Mouse (Mus musculus): Measurements from ENCODE around the gene Afap1. TPM values are rescaled to one million over a fixed set of nuclear protein-coding genes. Genes with fewer than 3 reads are reported as not detected.

Gene Afap1
- 31.7 and 33.8 TPM in 2 replicates for polyA plus RNA-seq (2011; ENCODE audit: insufficient read depth, insufficient read length, low read depth, missing spikeins)

GRCm38 (mm10) chr5:35893093-35893804 is at the start of gene Afap1:
Afap1 (plus strand) TSS chr5:35893319.
- H3K36me3 ChIP-seq (ENCODE audit: control insufficient read depth, insufficient read depth, low read length, poor library complexity, severe bottlenecking): no peaks in the 10 kb centered on the region
- TF ChIP-seq EP300 (IDR thresholded peaks at IDR 0.05; ENCODE audit: insufficient read depth, low read depth, low read length) (no peak), POLR2A (IDR thresholded peaks at IDR 0.05; ENCODE audit: insufficient read depth, low read length) (no peak), CTCF (IDR thresholded peaks at IDR 0.05; ENCODE audit: low read depth, low read length) (no peak)
- no peaks in the 10 kb centered on the region for H3K9me3 ChIP-seq (replicated peaks; ENCODE audit: control insufficient read depth, insufficient read depth, low read length, poor library complexity, severe bottlenecking)
- H3K4me3 ChIP-seq (ENCODE audit: low read depth, low read length): peak within 1 kb of the TSS; percentile 74
- no peaks in the 10 kb centered on the region for H3K4me1 ChIP-seq (ENCODE audit: control insufficient read depth, insufficient read depth, low read length)
- H3K27ac ChIP-seq (ENCODE audit: insufficient read depth, low read length): no peak within 1 kb of the TSS
- H3K27me3 ChIP-seq (ENCODE audit: control insufficient read depth, insufficient read depth, low read length, poor library complexity, severe bottlenecking): no peaks in the 10 kb centered on the region
- peak within 1 kb of the TSS; percentile 60 for H3K9ac ChIP-seq (ENCODE audit: low read depth, poor library complexity, severe bottlenecking)

DNA sequence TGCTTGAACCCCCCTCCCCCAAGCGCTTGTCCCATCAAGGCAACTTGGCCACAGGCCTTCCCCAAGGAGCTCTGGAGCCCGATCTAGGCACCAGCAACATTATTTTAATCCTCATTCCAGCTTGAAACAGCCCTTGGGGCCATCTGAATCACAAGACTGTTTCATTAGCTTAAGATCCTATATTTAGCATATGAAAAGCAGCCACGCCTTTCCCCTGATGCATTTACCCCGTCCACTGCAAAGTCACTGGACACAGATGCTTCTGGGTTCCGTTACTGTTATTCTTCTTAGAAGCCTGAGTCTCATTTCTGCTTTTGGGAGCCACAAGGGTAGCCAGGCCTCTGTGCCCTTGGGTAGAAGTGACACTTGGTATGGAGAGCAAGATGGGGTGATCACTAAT is 41.6 kb upstream of the Afap1 start:
- Histone ChIP-seq H3K9ac (ENCODE audit: low read depth, poor library complexity, severe bottlenecking) (no peak overlapping the region), H3K4me1 (ENCODE audit: control insufficient read depth, insufficient read depth, low read length) (peaks cover 4% of the 10 kb centered on the region), H3K36me3 (ENCODE audit: control insufficient read depth, insufficient read depth, low read length, poor library complexity, severe bottlenecking) (no peaks in the 10 kb centered on the region), H3K27ac (ENCODE audit: insufficient read depth, low read length) (no peak overlapping the region), H3K27me3 (ENCODE audit: control insufficient read depth, insufficient read depth, low read length, poor library complexity, severe bottlenecking) (no peaks in the 10 kb centered on the region), H3K9me3 (replicated peaks; ENCODE audit: control insufficient read depth, insufficient read depth, low read length, poor library complexity, severe bottlenecking) (no peaks in the 10 kb centered on the region), H3K4me3 (ENCODE audit: low read depth, low read length) (no peak overlapping the region)
- TF ChIP-seq CTCF (IDR thresholded peaks at IDR 0.05; ENCODE audit: low read depth, low read length) (no peak), EP300 (IDR thresholded peaks at IDR 0.05; ENCODE audit: insufficient read depth, low read depth, low read length) (no peak), POLR2A (IDR thresholded peaks at IDR 0.05; ENCODE audit: insufficient read depth, low read length) (no peak)

GRCm38 (mm10) chr5:35853463-35853862 is 39.7 kb upstream of the Afap1 start:
- Histone ChIP-seq H3K9ac (ENCODE audit: low read depth, poor library complexity, severe bottlenecking) (no peak overlapping the region), H3K36me3 (ENCODE audit: control insufficient read depth, insufficient read depth, low read length, poor library complexity, severe bottlenecking) (no peaks in the 10 kb centered on the region), H3K27me3 (ENCODE audit: control insufficient read depth, insufficient read depth, low read length, poor library complexity, severe bottlenecking) (no peaks in the 10 kb centered on the region), H3K4me1 (ENCODE audit: control insufficient read depth, insufficient read depth, low read length) (peaks cover 4% of the 10 kb centered on the region), H3K4me3 (ENCODE audit: low read depth, low read length) (no peak overlapping the region), H3K27ac (ENCODE audit: insufficient read depth, low read length) (no peak overlapping the region), H3K9me3 (replicated peaks; ENCODE audit: control insufficient read depth, insufficient read depth, low read length, poor library complexity, severe bottlenecking) (no peaks in the 10 kb centered on the region)
- TF ChIP-seq POLR2A (IDR thresholded peaks at IDR 0.05; ENCODE audit: insufficient read depth, low read length): no peak
- TF ChIP-seq EP300 (IDR thresholded peaks at IDR 0.05; ENCODE audit: insufficient read depth, low read depth, low read length): no peak
- no peak for TF ChIP-seq CTCF (IDR thresholded peaks at IDR 0.05; ENCODE audit: low read depth, low read length)

- no peaks in the 10 kb centered on the region for H3K36me3 ChIP-seq (ENCODE audit: control insufficient read depth, insufficient read depth, low read length, poor library complexity, severe bottlenecking)
- no peaks in the 10 kb centered on the region for H3K9me3 ChIP-seq (replicated peaks; ENCODE audit: control insufficient read depth, insufficient read depth, low read length, poor library complexity, severe bottlenecking)
- TF ChIP-seq EP300 (IDR thresholded peaks at IDR 0.05; ENCODE audit: insufficient read depth, low read depth, low read length) (no peak), POLR2A (IDR thresholded peaks at IDR 0.05; ENCODE audit: insufficient read depth, low read length) (no peak), CTCF (IDR thresholded peaks at IDR 0.05; ENCODE audit: low read depth, low read length) (no peak)
- no peak overlapping the region for H3K27ac ChIP-seq (ENCODE audit: insufficient read depth, low read length)
- no peak overlapping the region for H3K9ac ChIP-seq (ENCODE audit: low read depth, poor library complexity, severe bottlenecking)
- H3K4me3 ChIP-seq (ENCODE audit: low read depth, low read length): no peak overlapping the region
- no peaks in the 10 kb centered on the region for H3K4me1 ChIP-seq (ENCODE audit: control insufficient read depth, insufficient read depth, low read length)
- H3K27me3 ChIP-seq (ENCODE audit: control insufficient read depth, insufficient read depth, low read length, poor library complexity, severe bottlenecking): no peaks in the 10 kb centered on the region
Observed at GRCm38 (mm10) chr5:35856245-35856644, 36.9 kb upstream of the Afap1 start.

DNA sequence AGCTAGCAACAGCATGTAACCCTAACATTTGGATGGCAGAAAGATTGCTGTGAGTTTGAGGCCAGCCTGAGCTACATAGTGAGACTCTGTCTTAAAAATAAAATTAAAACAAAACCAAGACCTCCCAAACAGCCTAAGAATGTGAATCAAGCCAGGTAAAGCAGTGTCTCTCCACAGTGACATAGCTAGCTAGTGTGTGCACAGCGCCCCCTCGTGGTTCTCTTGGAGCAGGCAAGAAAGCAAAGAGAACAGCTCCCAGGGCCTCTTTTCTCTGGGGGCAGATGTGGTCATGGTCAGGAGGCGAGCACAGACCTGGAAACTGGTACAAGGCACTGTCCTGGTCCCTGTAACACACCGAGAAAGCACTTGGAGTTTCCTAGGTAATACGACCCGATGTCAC is 35.0 kb upstream of the Afap1 start:
- no peak overlapping the region for H3K27ac ChIP-seq (ENCODE audit: insufficient read depth, low read length)
- TF ChIP-seq EP300 (IDR thresholded peaks at IDR 0.05; ENCODE audit: insufficient read depth, low read depth, low read length) (no peak), CTCF (IDR thresholded peaks at IDR 0.05; ENCODE audit: low read depth, low read length) (peak; percentile 94), POLR2A (IDR thresholded peaks at IDR 0.05; ENCODE audit: insufficient read depth, low read length) (no peak)
- no peaks in the 10 kb centered on the region for H3K36me3 ChIP-seq (ENCODE audit: control insufficient read depth, insufficient read depth, low read length, poor library complexity, severe bottlenecking)
- H3K4me3 ChIP-seq (ENCODE audit: low read depth, low read length): no peak overlapping the region
- H3K9ac ChIP-seq (ENCODE audit: low read depth, poor library complexity, severe bottlenecking): no peak overlapping the region
- no peaks in the 10 kb centered on the region for H3K27me3 ChIP-seq (ENCODE audit: control insufficient read depth, insufficient read depth, low read length, poor library complexity, severe bottlenecking)
- H3K4me1 ChIP-seq (ENCODE audit: control insufficient read depth, insufficient read depth, low read length): no peaks in the 10 kb centered on the region
- no peaks in the 10 kb centered on the region for H3K9me3 ChIP-seq (replicated peaks; ENCODE audit: control insufficient read depth, insufficient read depth, low read length, poor library complexity, severe bottlenecking)

GRCm38 (mm10) chr5:35861456-35861855 is 31.7 kb upstream of the Afap1 start:
- Histone ChIP-seq H3K9ac (ENCODE audit: low read depth, poor library complexity, severe bottlenecking) (no peak overlapping the region), H3K9me3 (replicated peaks; ENCODE audit: control insufficient read depth, insufficient read depth, low read length, poor library complexity, severe bottlenecking) (no peaks in the 10 kb centered on the region), H3K4me1 (ENCODE audit: control insufficient read depth, insufficient read depth, low read length) (no peaks in the 10 kb centered on the region), H3K36me3 (ENCODE audit: control insufficient read depth, insufficient read depth, low read length, poor library complexity, severe bottlenecking) (no peaks in the 10 kb centered on the region), H3K4me3 (ENCODE audit: low read depth, low read length) (no peak overlapping the region), H3K27me3 (ENCODE audit: control insufficient read depth, insufficient read depth, low read length, poor library complexity, severe bottlenecking) (no peaks in the 10 kb centered on the region), H3K27ac (ENCODE audit: insufficient read depth, low read length) (no peak overlapping the region)
- TF ChIP-seq CTCF (IDR thresholded peaks at IDR 0.05; ENCODE audit: low read depth, low read length) (no peak), EP300 (IDR thresholded peaks at IDR 0.05; ENCODE audit: insufficient read depth, low read depth, low read length) (no peak), POLR2A (IDR thresholded peaks at IDR 0.05; ENCODE audit: insufficient read depth, low read length) (no peak)

Data from ES-Bruce4 (cell line).